Mouse (Mus musculus): Measurements from ENCODE around the gene Ifng.

The Ifng gene

DNA sequence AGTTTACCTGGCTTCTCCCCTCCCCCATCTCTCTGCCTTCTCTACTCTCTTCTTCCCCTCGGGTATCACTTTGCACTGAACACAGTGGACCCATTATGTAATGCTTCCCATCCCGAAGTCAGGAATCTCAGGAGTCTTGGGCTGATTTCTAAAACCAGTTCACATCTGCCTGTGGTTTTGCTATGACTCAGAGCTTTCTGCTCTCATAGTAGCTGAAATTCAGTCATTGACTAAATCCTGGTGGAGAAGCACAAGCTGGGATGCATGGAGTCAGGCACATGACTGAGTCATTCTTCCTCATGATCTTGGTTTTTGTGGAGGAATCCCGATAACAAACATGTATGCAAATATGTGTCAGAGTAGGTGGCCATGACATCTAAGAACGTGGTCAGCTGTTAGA is 38.4 kb downstream of the Ifng start:
- DNase-seq (ENCODE audit: low spot score in 2 of 2), result no peak

DNA sequence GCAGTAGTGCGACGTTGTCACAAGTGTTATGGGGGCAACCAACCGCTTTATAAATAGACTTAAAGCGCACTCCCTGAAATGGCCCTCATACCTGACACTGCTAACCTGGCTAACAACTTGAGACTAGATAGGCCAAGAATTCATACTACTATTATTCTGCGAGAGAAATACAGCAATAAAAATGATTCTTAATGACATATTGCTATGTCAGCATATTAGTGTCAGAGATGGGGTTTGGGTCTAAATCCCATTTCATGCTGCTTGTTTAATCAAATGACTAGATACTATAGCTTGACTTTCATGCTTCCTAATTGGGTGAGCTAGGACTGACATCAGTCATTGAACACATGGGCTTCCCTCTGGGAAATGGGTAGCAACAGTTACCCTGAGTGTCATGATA is 39.3 kb downstream of the Ifng start:
- DNase-seq (ENCODE audit: low spot score in 2 of 2), result no peak

DNA sequence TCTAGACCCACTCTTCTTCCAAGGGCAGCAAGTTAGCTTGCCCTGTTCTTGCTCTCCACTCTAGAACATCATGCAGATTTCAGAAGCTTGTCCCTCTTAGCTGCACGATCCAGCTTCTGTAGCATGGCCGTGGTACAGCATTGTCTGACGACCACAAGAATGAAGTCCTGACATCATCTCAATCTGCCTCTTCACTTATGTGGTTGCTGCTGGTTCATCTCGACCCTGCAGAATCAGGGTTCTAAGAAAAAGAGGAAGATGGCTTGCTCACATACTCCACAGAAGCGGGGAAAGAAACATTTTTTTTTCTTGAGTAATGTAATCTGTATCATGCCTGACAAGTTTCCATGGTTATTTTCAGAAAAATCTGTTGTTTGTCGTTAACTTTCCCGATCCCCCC is 39.9 kb downstream of the Ifng start:
- no peak for DNase-seq (ENCODE audit: low spot score in 2 of 2)

DNA sequence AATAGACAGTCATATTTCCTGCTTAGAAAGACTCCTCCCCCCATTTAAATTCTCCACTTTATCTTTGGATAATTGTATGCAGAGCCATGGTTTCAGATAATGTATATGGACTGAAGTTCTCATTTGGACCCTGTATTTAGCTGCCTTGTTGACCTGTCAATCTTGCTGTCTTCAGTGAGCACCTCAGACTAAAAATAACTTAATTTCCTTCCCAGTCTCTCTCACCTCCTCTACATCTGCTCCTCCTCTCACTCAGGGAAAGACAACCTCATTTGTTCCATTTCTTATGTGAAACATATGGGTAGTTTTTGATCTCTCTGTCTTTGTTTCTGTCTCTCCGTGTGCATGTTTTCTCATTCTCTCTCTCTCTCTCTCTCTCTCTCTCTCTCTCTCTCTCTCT is 53.3 kb downstream of the Ifng start:
- no peak for DNase-seq (ENCODE audit: low spot score in 2 of 2)

DNA sequence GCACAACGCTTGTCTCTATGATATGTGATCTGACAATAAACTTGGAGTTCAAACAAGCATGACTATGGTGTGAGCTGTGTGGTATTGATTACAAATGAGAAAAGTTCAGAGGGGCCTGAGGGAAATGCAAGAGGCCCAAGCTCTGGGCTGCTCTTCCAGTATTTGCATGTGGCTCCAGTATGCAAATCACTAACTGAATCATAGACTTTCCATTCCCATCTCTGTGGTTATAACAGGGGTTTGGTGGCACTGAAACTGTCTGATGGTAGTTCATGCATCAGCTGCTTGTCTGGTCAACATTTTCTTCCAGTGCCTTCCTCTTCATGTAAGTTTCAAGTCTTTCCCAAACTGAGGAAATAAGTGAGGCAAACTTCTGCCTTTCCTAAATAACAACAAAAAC is 54.5 kb downstream of the Ifng start:
- DNase-seq (ENCODE audit: low spot score in 2 of 2), result no peak
